Mouse (Mus musculus): ENCODE data around the gene Ttc7b. TPM values are rescaled to one million over a fixed set of nuclear protein-coding genes. Genes with fewer than 3 reads are reported as not detected.

Ttc7b gene
- polyA plus RNA-seq, 1 experiment from 2014 or later: 4.4 TPM

GRCm38 (mm10) chr12:100537091-100537490 lies 16.5 kb upstream of the Ttc7b start:
- no peak for ATAC-seq (ENCODE audit: low FRiP score, low read depth)
- Histone ChIP-seq H3K27me3 (no peaks in the 10 kb centered on the region), H3K4me2 (replicated peaks) (no peak overlapping the region), H3K9me3 (no peaks in the 10 kb centered on the region), H3K27ac (no peak overlapping the region), H3K36me3 (no peaks in the 10 kb centered on the region), H3K9ac (no peak overlapping the region), H3K4me1 (peaks cover 28% of the 10 kb centered on the region), H3K4me3 (no peak overlapping the region)
- WGBS: 71% methylated on average over 11 of the region's 11 CpGs

- no peak overlapping the region for H3K4me2 ChIP-seq (replicated peaks)
- peaks cover 28% of the 10 kb centered on the region for H3K4me1 ChIP-seq
- WGBS: 47% methylated on average over 12 of the region's 12 CpGs
- no peaks in the 10 kb centered on the region for H3K36me3 ChIP-seq
- H3K27me3 ChIP-seq: no peaks in the 10 kb centered on the region
- no peak for ATAC-seq (ENCODE audit: low FRiP score, low read depth)
- no peak overlapping the region for H3K9ac ChIP-seq
- H3K27ac ChIP-seq: no peak overlapping the region
- H3K4me3 ChIP-seq: no peak overlapping the region
- H3K9me3 ChIP-seq: no peaks in the 10 kb centered on the region
Measured at GRCm38 (mm10) chr12:100535028-100535427, 14.4 kb upstream of the Ttc7b start.

- Histone ChIP-seq H3K4me1 (peaks cover 29% of the 10 kb centered on the region), H3K9ac (no peak overlapping the region), H3K27ac (no peak overlapping the region), H3K4me2 (replicated peaks) (no peak overlapping the region), H3K27me3 (no peaks in the 10 kb centered on the region), H3K4me3 (no peak overlapping the region), H3K9me3 (no peaks in the 10 kb centered on the region), H3K36me3 (no peaks in the 10 kb centered on the region)
- no peak for ATAC-seq (ENCODE audit: low FRiP score, low read depth)
- 65% methylated on average over 3 of the region's 3 CpGs for WGBS
Measured at GRCm38 (mm10) chr12:100534028-100534427, 13.4 kb upstream of the Ttc7b start.

- WGBS: 83% methylated on average over 4 of the region's 4 CpGs
Measured at GRCm38 (mm10) chr12:100533209-100533608, 12.6 kb upstream of the Ttc7b start.

GRCm38 (mm10) chr12:100531740-100532139 lies 11.1 kb upstream of the Ttc7b start:
- no peak overlapping the region for H3K4me2 ChIP-seq (replicated peaks)
- peaks cover 41% of the 10 kb centered on the region for H3K4me1 ChIP-seq
- ATAC-seq (ENCODE audit: low FRiP score, low read depth): no peak
- H3K36me3 ChIP-seq: no peaks in the 10 kb centered on the region
- no peak overlapping the region for H3K27ac ChIP-seq
- H3K9me3 ChIP-seq: no peaks in the 10 kb centered on the region
- no peaks in the 10 kb centered on the region for H3K27me3 ChIP-seq
- no peak overlapping the region for H3K9ac ChIP-seq
- 73% methylated on average over 1 of the region's 1 CpGs for WGBS
- H3K4me3 ChIP-seq: no peak overlapping the region

More at GRCm38 (mm10) chr12:100533209-100533608, 12.6 kb upstream of the Ttc7b start:
- no peak overlapping the region for H3K27ac ChIP-seq
- peaks cover 34% of the 10 kb centered on the region for H3K4me1 ChIP-seq
- H3K9me3 ChIP-seq: no peaks in the 10 kb centered on the region
- H3K4me2 ChIP-seq (replicated peaks): no peak overlapping the region
- H3K4me3 ChIP-seq: no peak overlapping the region
- ATAC-seq (ENCODE audit: low FRiP score, low read depth): no peak
- H3K27me3 ChIP-seq: no peaks in the 10 kb centered on the region
- no peaks in the 10 kb centered on the region for H3K36me3 ChIP-seq
- H3K9ac ChIP-seq: no peak overlapping the region

- no peak overlapping the region for H3K4me2 ChIP-seq (replicated peaks)
- H3K4me1 ChIP-seq: peaks cover 40% of the 10 kb centered on the region
- no peak overlapping the region for H3K9ac ChIP-seq
- 69% methylated on average over 5 of the region's 5 CpGs for WGBS
- H3K9me3 ChIP-seq: no peaks in the 10 kb centered on the region
- no peaks in the 10 kb centered on the region for H3K27me3 ChIP-seq
- H3K4me3 ChIP-seq: no peak overlapping the region
- H3K27ac ChIP-seq: no peak overlapping the region
- H3K36me3 ChIP-seq: no peaks in the 10 kb centered on the region
- no peak for ATAC-seq (ENCODE audit: low FRiP score, low read depth)
Measured at GRCm38 (mm10) chr12:100530871-100531270, 10.2 kb upstream of the Ttc7b start.

GRCm38 (mm10) chr12:100529651-100530050 lies 9.0 kb upstream of the Ttc7b start:
- H3K4me2 ChIP-seq (replicated peaks): no peak overlapping the region

GRCm38 (mm10) chr12:100529172-100529571 lies 8.5 kb upstream of the Ttc7b start:
- Histone ChIP-seq H3K4me1 (peaks cover 28% of the 10 kb centered on the region), H3K27me3 (no peaks in the 10 kb centered on the region), H3K4me2 (replicated peaks) (no peak overlapping the region), H3K9ac (0 out of 2 replicates have a peak overlapping the region, but pooled peaks have one; percentile 39), H3K4me3 (no peak overlapping the region), H3K36me3 (no peaks in the 10 kb centered on the region), H3K27ac (no peak overlapping the region), H3K9me3 (no peaks in the 10 kb centered on the region)
- no peak for ATAC-seq (ENCODE audit: low FRiP score, low read depth)
- whole genome bisulfite sequencing: 19% methylated on average over 8 of the region's 8 CpGs

More at GRCm38 (mm10) chr12:100529651-100530050, 9.0 kb upstream of the Ttc7b start:
- Histone ChIP-seq H3K27me3 (no peaks in the 10 kb centered on the region), H3K36me3 (no peaks in the 10 kb centered on the region), H3K27ac (no peak overlapping the region), H3K4me1 (peaks cover 33% of the 10 kb centered on the region), H3K4me3 (no peak overlapping the region), H3K9ac (no peak overlapping the region), H3K9me3 (no peaks in the 10 kb centered on the region)
- 80% methylated on average over 5 of the region's 5 CpGs for WGBS
- no peak for ATAC-seq (ENCODE audit: low FRiP score, low read depth)

- H3K4me2 ChIP-seq (replicated peaks): peak overlapping the region; percentile 53
Measured at GRCm38 (mm10) chr12:100528246-100528645, 7.6 kb upstream of the Ttc7b start.

GRCm38 (mm10) chr12:100527753-100528152 lies 7.1 kb upstream of the Ttc7b start:
- Histone ChIP-seq H3K4me2 (replicated peaks) (peak overlapping the region; percentile 53), H3K4me3 (0 out of 2 replicates have a peak overlapping the region, but pooled peaks have one; percentile 1), H3K27me3 (no peaks in the 10 kb centered on the region), H3K4me1 (peaks cover 24% of the 10 kb centered on the region), H3K27ac (no peak overlapping the region), H3K9ac (no peak overlapping the region), H3K9me3 (no peaks in the 10 kb centered on the region), H3K36me3 (no peaks in the 10 kb centered on the region)
- peak; percentile 98 for ATAC-seq (ENCODE audit: low FRiP score, low read depth)
- WGBS: 8% methylated on average over 9 of the region's 9 CpGs

More at GRCm38 (mm10) chr12:100528246-100528645, 7.6 kb upstream of the Ttc7b start:
- 66% methylated on average over 3 of the region's 3 CpGs for WGBS
- no peak overlapping the region for H3K27ac ChIP-seq
- peaks cover 25% of the 10 kb centered on the region for H3K4me1 ChIP-seq
- H3K9me3 ChIP-seq: no peaks in the 10 kb centered on the region
- H3K4me3 ChIP-seq: no peak overlapping the region
- H3K36me3 ChIP-seq: no peaks in the 10 kb centered on the region
- H3K9ac ChIP-seq: no peak overlapping the region
- H3K27me3 ChIP-seq: no peaks in the 10 kb centered on the region
- no peak for ATAC-seq (ENCODE audit: low FRiP score, low read depth)

GRCm38 (mm10) chr12:100527241-100527640 lies 6.6 kb upstream of the Ttc7b start:
- peak overlapping the region; percentile 53 for H3K4me2 ChIP-seq (replicated peaks)
- H3K9ac ChIP-seq: no peak overlapping the region
- peaks cover 23% of the 10 kb centered on the region for H3K4me1 ChIP-seq
- H3K4me3 ChIP-seq: 0 out of 2 replicates have a peak overlapping the region, but pooled peaks have one; percentile 1
- H3K27ac ChIP-seq: no peak overlapping the region
- H3K36me3 ChIP-seq: no peaks in the 10 kb centered on the region
- H3K9me3 ChIP-seq: no peaks in the 10 kb centered on the region
- 72% methylated on average over 9 of the region's 9 CpGs for WGBS
- ATAC-seq (ENCODE audit: low FRiP score, low read depth): no peak
- no peaks in the 10 kb centered on the region for H3K27me3 ChIP-seq

GRCm38 (mm10) chr12:100525939-100526338 lies 5.3 kb upstream of the Ttc7b start:
- H3K4me3 ChIP-seq: no peak overlapping the region
- WGBS: 35% methylated on average over 1 of the region's 1 CpGs

More at GRCm38 (mm10) chr12:100525939-100526338, 5.3 kb upstream of the Ttc7b start:
- Histone ChIP-seq H3K27ac (no peak overlapping the region), H3K4me2 (replicated peaks) (no peak overlapping the region), H3K27me3 (no peaks in the 10 kb centered on the region), H3K36me3 (no peaks in the 10 kb centered on the region), H3K4me1 (peaks cover 25% of the 10 kb centered on the region), H3K9me3 (no peaks in the 10 kb centered on the region), H3K9ac (no peak overlapping the region)
- ATAC-seq (ENCODE audit: low FRiP score, low read depth): no peak
